Mouse (Mus musculus) c-Kit-positive CD71-positive TER-119-positive erythroid progenitor cells, embryonic 14.5 days (primary cell): ENCODE results near the gene Mrps23.

Experiments used
- DNase-seq: peaks from one replicate; pipeline ENCODE4 v3.0.0-alpha.2; 2013; ENCODE audit warnings: low spot score

The Mrps23 gene

DNA sequence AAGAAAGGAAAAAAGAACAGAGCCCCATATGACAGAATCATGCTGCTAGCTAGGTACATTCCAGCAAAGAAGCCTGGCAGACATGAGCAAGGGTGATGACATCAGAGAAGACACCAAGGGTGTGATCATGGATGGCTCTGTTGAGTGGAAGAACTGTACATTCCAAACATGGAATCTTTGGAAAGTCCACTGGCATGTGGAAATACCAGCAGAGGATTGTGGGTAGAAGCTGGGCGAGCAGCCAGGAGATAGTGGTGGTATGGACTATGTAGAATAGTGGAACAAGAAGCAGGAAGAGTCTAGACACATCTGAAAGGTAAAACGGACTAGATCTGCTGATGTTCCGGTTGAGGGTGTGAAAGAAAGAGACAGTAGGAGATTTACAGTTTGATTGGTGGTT is 46.4 kb downstream of the Mrps23 start:
- no peak for DNase-seq

DNA sequence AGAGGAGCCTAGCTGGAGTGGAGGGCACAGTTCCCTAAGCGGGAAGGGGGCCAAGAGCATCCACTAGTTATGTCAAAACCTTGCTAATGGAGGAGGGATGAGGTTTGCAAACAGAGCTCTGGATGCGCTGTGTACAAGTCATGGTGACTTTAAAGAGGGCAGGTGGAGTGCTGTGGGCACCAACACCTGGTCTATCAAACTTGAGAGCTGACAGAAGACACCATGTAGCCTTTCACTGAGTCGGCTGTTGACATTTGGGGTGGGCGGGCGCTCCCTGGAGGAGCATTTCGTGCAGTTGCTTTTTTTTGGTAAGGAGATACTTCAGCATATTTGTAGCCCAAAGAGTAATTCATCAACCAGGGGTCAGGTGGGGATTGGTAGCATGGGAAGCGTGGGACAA is 47.1 kb downstream of the Mrps23 start:
- no peak for DNase-seq

DNA sequence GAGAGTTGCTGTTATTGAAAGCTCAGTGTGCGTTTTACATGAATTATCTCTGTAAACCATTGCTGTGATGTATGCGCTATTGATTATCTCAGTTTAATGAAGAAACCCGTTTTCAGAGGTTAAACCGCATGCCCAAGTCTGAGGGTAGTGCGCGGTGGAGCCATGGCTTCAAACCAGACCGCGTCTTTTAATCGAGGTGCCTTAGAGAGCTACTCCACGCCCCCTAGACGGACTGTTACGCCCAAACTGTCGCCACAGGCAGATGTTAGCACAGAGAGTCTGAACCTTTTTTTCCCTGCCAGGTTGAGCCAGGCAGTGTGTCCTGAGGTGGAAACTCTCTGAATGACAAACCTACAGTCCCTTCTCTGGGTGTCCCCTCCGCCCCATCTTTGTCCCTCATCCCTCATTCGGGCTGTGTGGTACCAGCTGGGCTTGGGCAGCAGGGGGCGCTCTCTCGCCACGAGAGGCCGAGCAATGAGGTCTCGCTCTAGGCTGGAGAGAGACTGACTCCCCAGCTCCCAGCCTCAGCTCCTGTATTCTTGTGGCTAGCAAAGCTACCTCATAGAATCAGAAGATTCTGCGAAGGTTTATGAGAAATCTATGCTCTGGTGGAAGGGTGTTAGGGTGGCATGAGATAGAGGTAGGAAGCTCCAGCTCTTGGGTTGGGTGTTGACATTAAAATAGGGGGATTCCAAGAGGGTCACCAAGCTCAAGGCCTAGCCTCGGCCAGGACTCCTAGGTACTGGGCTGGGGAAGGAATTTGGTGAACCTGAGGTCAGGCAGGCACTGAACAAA is 48.0 kb downstream of the Mrps23 start:
- DNase-seq = peak; percentile 29

DNA sequence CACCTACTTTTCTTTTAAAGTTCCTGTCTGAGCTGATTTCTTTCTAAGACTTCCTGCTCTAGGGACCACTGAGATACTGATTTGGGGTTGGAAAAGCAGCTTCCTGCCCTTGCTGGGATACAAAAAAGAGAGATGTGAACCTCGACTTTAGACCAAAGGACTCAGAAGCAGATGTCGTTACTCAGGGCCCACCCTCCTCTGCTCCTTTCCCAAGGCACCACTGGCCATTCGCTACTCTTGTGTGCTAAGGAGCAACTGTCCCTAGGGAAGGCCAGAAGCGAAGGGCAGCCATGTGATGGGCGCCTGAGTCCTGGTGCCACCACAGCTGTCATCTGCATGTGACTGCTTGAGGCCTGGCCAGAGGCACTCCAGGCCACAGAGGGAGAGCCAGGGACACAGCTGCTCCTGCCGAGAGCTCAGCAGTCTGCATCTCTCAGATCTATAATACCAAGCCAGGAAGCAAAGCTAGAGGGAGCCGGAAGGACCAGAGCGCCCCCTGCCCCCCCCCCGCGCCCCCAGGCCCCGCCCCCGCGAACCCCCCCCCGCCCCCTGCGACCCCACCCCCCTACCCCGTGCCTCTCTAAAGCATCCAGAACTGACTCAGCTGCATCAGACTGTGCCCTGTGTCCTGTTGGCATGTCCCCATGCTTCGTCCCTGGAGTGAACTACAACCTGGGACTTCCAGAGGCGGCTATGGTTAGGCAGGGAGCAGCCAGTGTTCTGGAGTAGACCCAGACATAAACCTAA is 48.8 kb downstream of the Mrps23 start:
- DNase-seq = no peak

DNA sequence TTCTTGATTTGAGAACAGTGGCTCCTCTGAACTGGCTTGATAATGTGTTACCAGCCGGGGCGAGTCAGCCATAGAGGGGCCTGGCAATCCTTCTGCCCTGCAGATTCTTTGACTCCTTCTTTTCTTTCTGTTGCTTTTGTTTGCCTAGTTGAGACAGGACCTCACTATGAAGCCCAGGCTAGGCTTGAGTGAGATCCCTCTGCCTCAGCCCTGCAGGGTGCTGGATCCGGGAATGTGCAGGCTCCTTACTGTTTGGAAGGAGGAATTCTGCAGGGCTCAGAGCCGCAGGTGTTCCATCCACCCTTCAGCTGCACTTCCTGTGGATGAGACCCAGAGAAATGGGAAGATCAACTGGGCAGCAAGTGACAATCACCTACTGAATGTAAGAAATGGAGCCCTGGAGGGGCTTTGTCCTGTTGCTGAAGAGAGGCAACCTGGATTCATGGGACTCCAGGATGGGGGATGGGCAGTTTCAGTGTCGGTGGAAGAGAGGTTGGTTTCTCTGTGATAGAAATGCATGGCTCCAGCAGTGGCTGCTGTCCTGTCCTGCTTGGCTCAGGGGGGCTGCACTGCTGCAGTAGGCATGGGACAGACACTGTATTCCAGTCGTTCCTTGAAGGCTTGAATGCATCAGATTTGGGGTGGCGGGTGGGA is 49.5 kb downstream of the Mrps23 start:
- DNase-seq = no peak

DNA sequence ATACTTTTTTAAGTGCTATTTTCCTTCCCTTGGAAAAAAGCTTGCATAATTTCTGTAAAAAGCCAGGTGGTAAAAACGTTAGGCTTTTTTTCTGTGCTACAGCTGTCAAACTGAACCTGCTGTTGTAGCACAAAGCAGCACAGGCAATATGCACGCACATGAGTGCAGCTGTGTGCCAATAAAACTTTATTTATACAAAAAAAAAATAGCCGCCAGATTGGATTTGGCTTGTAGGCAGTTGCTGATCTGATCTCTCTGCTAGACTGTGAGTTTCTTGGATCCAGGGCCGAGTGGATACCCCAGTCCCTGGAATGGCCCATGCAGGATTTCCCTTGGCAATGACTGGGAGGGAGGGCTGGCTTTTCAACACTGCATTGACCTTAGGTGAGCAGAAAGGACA is 53.5 kb downstream of the Mrps23 start:
- no peak for DNase-seq

DNA sequence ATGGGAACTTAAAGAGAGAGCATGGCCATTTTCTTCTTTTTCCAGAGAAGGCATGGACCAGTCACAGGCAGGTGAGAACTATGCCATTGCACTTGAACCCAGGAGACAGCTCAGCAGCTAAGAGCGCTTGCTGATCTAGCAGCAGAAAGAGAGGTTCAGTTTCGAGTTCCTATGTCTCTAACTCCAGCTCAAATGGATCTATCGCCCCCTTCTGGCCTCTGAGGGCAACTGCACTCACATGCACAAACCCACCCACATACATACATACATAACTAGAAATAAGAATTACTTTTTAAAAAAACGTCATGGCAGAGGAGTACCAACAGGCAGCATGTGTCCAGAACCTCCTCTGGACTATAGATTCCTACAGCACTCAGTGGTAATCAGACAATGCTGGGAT is 54.0 kb downstream of the Mrps23 start:
- peak; percentile 16 for DNase-seq

DNA sequence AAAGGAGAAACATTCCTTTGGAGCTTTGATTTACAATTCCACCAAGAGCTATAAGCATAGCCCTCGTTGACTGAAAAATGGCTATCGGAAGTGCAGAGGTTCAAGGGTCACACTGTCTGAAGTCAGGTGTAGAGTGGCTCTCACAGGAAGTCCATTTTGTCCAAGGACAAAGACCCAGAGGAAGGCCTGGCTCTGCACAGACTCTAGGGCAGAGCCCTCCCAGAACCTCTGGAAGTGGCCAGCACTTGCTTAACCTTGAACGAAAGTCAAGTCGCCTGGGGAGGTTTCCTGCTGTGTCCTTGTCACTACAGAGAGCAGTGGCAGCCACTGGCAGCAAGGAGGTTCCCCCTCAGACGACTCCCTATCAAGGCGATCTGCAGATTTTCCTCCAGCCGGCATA is 56.3 kb downstream of the Mrps23 start:
- no peak for DNase-seq
